In genomic region chr12:9897980-9898379, GRCm38 (mm10) we compare ENCODE assay signal across 26 mouse cellular contexts.
DNase-seq lines count a peak whose midpoint lies in the region; ATAC-seq lines count a peak whose summit lies in the region.
"Had no signal": no experiment of that assay in that cellular context is flagged by ENCODE, and none has a peak within 500 bp of the region (broad histone marks: within the 10 kb centered on the region; RNA-seq: fewer than 3 reads in every experiment).

No protein-coding gene starts in this region.

- intact Hi-C loops in heart, postnatal 36 days (cut with DNase I): no loop called here
- intact Hi-C loops in heart, postnatal 10 days (cut with DNase I): no loop called here

- H3K4me3 ChIP-seq in heart, embryonic 11.5 days (ENCODE audit: low read depth, low read length): no peak overlapping the region
- H3K4me3 ChIP-seq in hindbrain, embryonic 10.5 days: no peak overlapping the region
- H3K4me3 ChIP-seq: heart, adult 2 months; hindbrain, embryonic 15.5 days; kidney, embryonic 15.5 days; limb, embryonic 10.5 days; limb, embryonic 15.5 days; liver, embryonic 13.5 days; midbrain, embryonic 13.5 days had no signal

- peak; percentile 4 for DNase-seq in gastrocnemius, postnatal 10 days
- DNase-seq in gastrocnemius, postnatal 25 days: no peak
- DNase-seq in heart, postnatal 36 days: no peak
- DNase-seq in heart, postnatal 10 days: peak; percentile 19 to 26
- no peak for DNase-seq in thymus, postnatal 14 days
- no peak for DNase-seq in hindbrain, embryonic 10.5 days (ENCODE audit: low spot score)
- DNase-seq: adrenal gland, postnatal 14 days; cerebellum, adult 11 months; cerebellum, adult 9-10 months; cerebellum, postnatal 36 days; kidney, adult 11 months; kidney, postnatal 36 days; layer of hippocampus, postnatal 36 days; liver, embryonic 13.5 days; thymus, postnatal 25 days had no signal

- no peak overlapping the region for H3K9ac ChIP-seq in heart, embryonic 11.5 days (ENCODE audit: low read depth, low read length)
- H3K9ac ChIP-seq: hindbrain, embryonic 15.5 days; kidney, embryonic 15.5 days; limb, embryonic 15.5 days; liver, embryonic 13.5 days; midbrain, embryonic 13.5 days had no signal

- H3K9me3 ChIP-seq in heart, embryonic 11.5 days (replicated peaks; ENCODE audit: control insufficient read depth, low read length): no peaks in the 10 kb centered on the region
- no peaks in the 10 kb centered on the region for H3K9me3 ChIP-seq in hindbrain, embryonic 10.5 days
- H3K9me3 ChIP-seq: hindbrain, embryonic 15.5 days; kidney, embryonic 15.5 days; limb, embryonic 10.5 days; limb, embryonic 15.5 days; liver, embryonic 13.5 days; midbrain, embryonic 13.5 days had no signal

- no peak; the same call in 1 of the 2 replicates for ATAC-seq in heart, embryonic 11.5 days (replicated peaks; ENCODE audit: insufficient number of reproducible peaks, low FRiP score, low TSS enrichment)
- ATAC-seq: forebrain, embryonic 14.5 days; inflammation-experienced regulatory T-cells, adult 6 months; lung, postnatal 0 days; midbrain, embryonic 13.5 days had no signal

- WGBS in heart, embryonic 11.5 days (ENCODE audit: insufficient replicate concordance): 33% methylated on average over 6 of the region's 6 CpGs
- 86% methylated on average over 6 of the region's 6 CpGs for WGBS in hindbrain, embryonic 10.5 days

- no peaks in the 10 kb centered on the region for H3K36me3 ChIP-seq in heart, embryonic 11.5 days (ENCODE audit: control insufficient read depth, insufficient read depth, low read length)
- no peaks in the 10 kb centered on the region for H3K36me3 ChIP-seq in hindbrain, embryonic 10.5 days
- H3K36me3 ChIP-seq: hindbrain, embryonic 15.5 days; kidney, embryonic 15.5 days; limb, embryonic 10.5 days; limb, embryonic 15.5 days; liver, embryonic 13.5 days; midbrain, embryonic 13.5 days had no signal

- H3K27ac ChIP-seq in heart, embryonic 11.5 days (ENCODE audit: low read depth, low read length): 0 out of 2 replicates have a peak overlapping the region, but pooled peaks have one; percentile 57
- H3K27ac ChIP-seq in hindbrain, embryonic 10.5 days: no peak overlapping the region
- H3K27ac ChIP-seq: heart, adult 2 months; hindbrain, embryonic 15.5 days; kidney, embryonic 15.5 days; limb, embryonic 15.5 days; liver, embryonic 13.5 days; macrophage; midbrain, embryonic 13.5 days had no signal

- H3K4me2 ChIP-seq in heart, embryonic 11.5 days: no peak overlapping the region
- H3K4me2 ChIP-seq: hindbrain, embryonic 15.5 days; kidney, embryonic 15.5 days; limb, embryonic 15.5 days; liver, embryonic 13.5 days; midbrain, embryonic 13.5 days had no signal

- H3K4me1 ChIP-seq in heart, embryonic 11.5 days (ENCODE audit: control insufficient read depth, insufficient read depth, low read length): peaks cover 5% of the 10 kb centered on the region; the same call in 1 of the 2 replicates
- H3K4me1 ChIP-seq in hindbrain, embryonic 10.5 days (replicated peaks): no peaks in the 10 kb centered on the region
- H3K4me1 ChIP-seq: hindbrain, embryonic 15.5 days; limb, embryonic 15.5 days; liver, embryonic 13.5 days; midbrain, embryonic 13.5 days had no signal

- H3K27me3 ChIP-seq in heart, embryonic 11.5 days (ENCODE audit: control insufficient read depth, insufficient read depth, low read length): no peaks in the 10 kb centered on the region
- no peaks in the 10 kb centered on the region for H3K27me3 ChIP-seq in hindbrain, embryonic 10.5 days (ENCODE audit: insufficient read depth, poor library complexity, severe bottlenecking)
- H3K27me3 ChIP-seq: hindbrain, embryonic 15.5 days; kidney, embryonic 15.5 days; limb, embryonic 15.5 days; liver, embryonic 13.5 days; midbrain, embryonic 13.5 days had no signal

Comparison
In these comparisons a context has a peak if more than half of its experiments do, and no peak if none do; other contexts are left out.
1. DNase-seq: peak in gastrocnemius, postnatal 10 days (single experiment) and heart, postnatal 10 days (2 of 2); none in gastrocnemius, postnatal 25 days (single experiment), heart, postnatal 36 days (0 of 2), thymus, postnatal 14 days (single experiment) and hindbrain, embryonic 10.5 days (single experiment).